Comparison of ENCODE assay signal across 25 mouse cellular contexts in the genomic region with DNA sequence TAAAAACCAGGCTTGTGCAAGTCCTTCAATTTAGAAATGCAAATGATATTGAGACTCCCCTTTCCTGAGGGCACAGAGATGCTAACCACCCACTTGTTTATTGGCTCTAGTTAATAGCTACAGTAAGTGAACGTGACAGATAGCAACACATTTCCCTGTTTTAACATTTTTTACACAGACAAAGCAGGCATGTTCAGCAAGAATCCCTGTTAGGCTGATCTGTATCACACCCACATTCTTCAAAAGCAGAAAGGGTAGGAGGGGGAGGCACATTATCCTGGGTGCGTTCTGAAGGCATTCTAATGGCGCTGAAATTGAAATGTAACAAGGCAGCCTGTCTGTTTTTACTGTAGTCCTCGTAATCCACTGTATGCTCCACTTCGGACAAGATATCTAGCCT.
DNase-seq lines count a peak whose midpoint lies in the region; ATAC-seq lines count a peak whose summit lies in the region.
"Had no signal": no experiment of that assay in that cellular context is flagged by ENCODE, and none has a peak within 500 bp of the region (broad histone marks: within the 10 kb centered on the region; RNA-seq: fewer than 3 reads in every experiment).

No protein-coding gene starts in this region.

- 68% methylated on average over 5 of the region's 5 CpGs for WGBS in heart, embryonic 10.5 days
- 61% methylated on average over 5 of the region's 5 CpGs for WGBS in midbrain, embryonic 14.5 days
- WGBS in midbrain, embryonic 13.5 days: 64% methylated on average over 5 of the region's 5 CpGs
- 62% methylated on average over 5 of the region's 5 CpGs for WGBS in neural tube, embryonic 15.5 days
- 68% methylated on average over 5 of the region's 5 CpGs for WGBS in neural tube, embryonic 13.5 days

- no peaks in the 10 kb centered on the region for H3K27me3 ChIP-seq in heart, embryonic 10.5 days (ENCODE audit: insufficient read depth, poor library complexity, severe bottlenecking)
- no peaks in the 10 kb centered on the region for H3K27me3 ChIP-seq in midbrain, embryonic 14.5 days (ENCODE audit: control insufficient read depth, insufficient read depth, low read length)
- H3K27me3 ChIP-seq in midbrain, embryonic 13.5 days: no peaks in the 10 kb centered on the region
- H3K27me3 ChIP-seq in neural tube, embryonic 15.5 days (replicated peaks): no peaks in the 10 kb centered on the region
- H3K27me3 ChIP-seq in neural tube, embryonic 13.5 days: no peaks in the 10 kb centered on the region
- H3K27me3 ChIP-seq: forebrain, embryonic 13.5 days; heart, embryonic 13.5 days had no signal

- ATAC-seq in midbrain, embryonic 14.5 days (ENCODE audit: low FRiP score, low TSS enrichment): peak; percentile 20; the same call in 1 of the 2 replicates
- no peak for ATAC-seq in midbrain, embryonic 13.5 days
- ATAC-seq in neural tube, embryonic 15.5 days (ENCODE audit: low FRiP score): no peak
- ATAC-seq in neural tube, embryonic 13.5 days (ENCODE audit: low read depth): no peak
- ATAC-seq: activated CD4-positive, CD25-positive, alpha-beta regulatory T cell, adult 4 months; forebrain, embryonic 13.5 days; forebrain, embryonic 16.5 days; hindbrain, embryonic 16.5 days had no signal

- H3K9ac ChIP-seq in midbrain, embryonic 14.5 days (replicated peaks; ENCODE audit: low read length): no peak overlapping the region
- H3K9ac ChIP-seq in midbrain, embryonic 13.5 days (replicated peaks): no peak overlapping the region
- no peak overlapping the region for H3K9ac ChIP-seq in neural tube, embryonic 15.5 days (replicated peaks)
- H3K9ac ChIP-seq in neural tube, embryonic 13.5 days: no peak overlapping the region
- H3K9ac ChIP-seq: forebrain, embryonic 13.5 days; heart, embryonic 13.5 days had no signal

- no peak overlapping the region for H3K4me2 ChIP-seq in midbrain, embryonic 14.5 days (ENCODE audit: low read length)
- no peak overlapping the region for H3K4me2 ChIP-seq in midbrain, embryonic 13.5 days (replicated peaks)
- H3K4me2 ChIP-seq in neural tube, embryonic 15.5 days: no peak overlapping the region
- no peak overlapping the region for H3K4me2 ChIP-seq in neural tube, embryonic 13.5 days
- H3K4me2 ChIP-seq: forebrain, embryonic 13.5 days; heart, embryonic 13.5 days had no signal

- no peaks in the 10 kb centered on the region for H3K9me3 ChIP-seq in heart, embryonic 10.5 days
- H3K9me3 ChIP-seq in midbrain, embryonic 14.5 days (ENCODE audit: control insufficient read depth, low read length): no peaks in the 10 kb centered on the region
- H3K9me3 ChIP-seq in midbrain, embryonic 13.5 days: no peaks in the 10 kb centered on the region
- no peaks in the 10 kb centered on the region for H3K9me3 ChIP-seq in neural tube, embryonic 15.5 days (replicated peaks)
- no peaks in the 10 kb centered on the region for H3K9me3 ChIP-seq in neural tube, embryonic 13.5 days
- H3K9me3 ChIP-seq: forebrain, embryonic 10.5 days; forebrain, embryonic 13.5 days; heart, embryonic 13.5 days had no signal

- DNase-seq in heart, adult 11 months: peak; percentile 40
- DNase-seq in heart, embryonic 10.5 days (ENCODE audit: low spot score): no peak
- DNase-seq in midbrain, embryonic 14.5 days: peak; percentile 50
- DNase-seq in neural tube, embryonic 10.5 days (ENCODE audit: extremely low spot score, low spot score): peak; percentile 6
- no peak for DNase-seq in adrenal gland, postnatal 10 days
- DNase-seq: adrenal gland, adult 8-10 months; adrenal gland, postnatal 36 days; cerebellum, adult 11-12 months; cerebellum, adult 8-10 months; cerebellum, postnatal 10 days; cerebellum, postnatal 36 days; gastrocnemius, postnatal 10 days; gastrocnemius, postnatal 36 days; heart, adult 18-20 months; heart, postnatal 14 days; heart, postnatal 4 days had no signal

- H3K36me3 ChIP-seq in heart, embryonic 10.5 days: no peaks in the 10 kb centered on the region
- no peaks in the 10 kb centered on the region for H3K36me3 ChIP-seq in midbrain, embryonic 14.5 days (ENCODE audit: control insufficient read depth, insufficient read depth, low read length)
- H3K36me3 ChIP-seq in midbrain, embryonic 13.5 days: no peaks in the 10 kb centered on the region
- no peaks in the 10 kb centered on the region for H3K36me3 ChIP-seq in neural tube, embryonic 15.5 days
- no peaks in the 10 kb centered on the region for H3K36me3 ChIP-seq in neural tube, embryonic 13.5 days
- H3K36me3 ChIP-seq: forebrain, embryonic 10.5 days; heart, embryonic 13.5 days had no signal

- no peaks in the 10 kb centered on the region for H3K4me1 ChIP-seq in heart, embryonic 10.5 days
- H3K4me1 ChIP-seq in midbrain, embryonic 14.5 days (ENCODE audit: control insufficient read depth, insufficient read depth, low read length): no peaks in the 10 kb centered on the region
- H3K4me1 ChIP-seq in midbrain, embryonic 13.5 days (replicated peaks): peaks cover 5% of the 10 kb centered on the region; the same call in 1 of the 2 replicates
- H3K4me1 ChIP-seq in neural tube, embryonic 15.5 days: 0 out of 2 replicates have a peak, but pooled peaks cover 2% of the 10 kb centered on the region
- 0 out of 2 replicates have a peak, but pooled peaks cover 4% of the 10 kb centered on the region for H3K4me1 ChIP-seq in neural tube, embryonic 13.5 days (replicated peaks)
- H3K4me1 ChIP-seq: heart, embryonic 13.5 days had no signal

- no peak overlapping the region for H3K27ac ChIP-seq in heart, embryonic 10.5 days
- H3K27ac ChIP-seq in midbrain, embryonic 14.5 days (replicated peaks; ENCODE audit: low read depth, low read length): no peak overlapping the region
- H3K27ac ChIP-seq in midbrain, embryonic 13.5 days: no peak overlapping the region
- no peak overlapping the region for H3K27ac ChIP-seq in neural tube, embryonic 15.5 days (replicated peaks)
- peak overlapping the region; percentile 19 for H3K27ac ChIP-seq in neural tube, embryonic 13.5 days (replicated peaks)
- H3K27ac ChIP-seq: forebrain, embryonic 10.5 days; forebrain, embryonic 13.5 days; heart, embryonic 13.5 days had no signal

- H3K4me3 ChIP-seq in heart, embryonic 10.5 days: no peak overlapping the region
- H3K4me3 ChIP-seq in midbrain, embryonic 14.5 days (replicated peaks; ENCODE audit: low read depth, low read length): no peak overlapping the region
- H3K4me3 ChIP-seq in midbrain, embryonic 13.5 days (replicated peaks): no peak overlapping the region
- H3K4me3 ChIP-seq in neural tube, embryonic 15.5 days (replicated peaks): no peak overlapping the region
- no peak overlapping the region for H3K4me3 ChIP-seq in neural tube, embryonic 13.5 days
- H3K4me3 ChIP-seq: forebrain, embryonic 10.5 days; forebrain, embryonic 13.5 days; heart, embryonic 13.5 days had no signal

Comparison
In these comparisons a context has a peak if more than half of its experiments do, and no peak if none do; other contexts are left out.
1. DNase-seq: peak in heart, adult 11 months (single experiment), midbrain, embryonic 14.5 days (single experiment) and neural tube, embryonic 10.5 days (single experiment); none in heart, embryonic 10.5 days (single experiment) and adrenal gland, postnatal 10 days (single experiment).